Mouse (Mus musculus): Measurements from ENCODE around the gene Tssk4.

Gene Tssk4

GRCm38 (mm10) chr14:55649884-55650283 is at the start of gene Tssk4:
Tssk4 (plus strand) TSS chr14:55650184.
- DNase-seq: no peak

DNA sequence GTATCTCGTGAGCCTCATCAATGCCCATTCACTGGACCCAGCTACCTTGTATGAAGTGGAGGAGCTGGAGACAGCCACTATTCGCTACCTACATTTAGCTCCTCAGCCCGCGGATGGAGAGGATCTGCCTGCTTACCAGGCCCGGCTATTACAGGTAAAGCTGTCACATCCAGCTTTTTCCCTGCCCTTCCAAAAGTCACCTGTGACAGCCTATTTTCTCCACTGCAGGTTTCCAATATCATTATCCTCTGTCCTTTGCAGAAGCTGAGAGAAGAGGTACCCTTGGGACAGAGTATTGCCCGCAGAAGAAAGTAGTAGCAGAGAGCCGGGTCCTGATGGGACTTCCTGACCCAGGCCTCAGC is 46.7 kb upstream of the Tssk4 start, which contains the start of gene Irf9:
Gene Irf9, plus strand, starts transcription at position 301 of the 362 bp plus-strand sequence.
- no peak for DNase-seq

GRCm38 (mm10) chr14:55603633-55604576 is 46.1 kb upstream of the Tssk4 start:
- peak; percentile 94 for DNase-seq

- DNase-seq: no peak
These were observed 45.2 kb upstream of the Tssk4 start for GRCm38 (mm10) chr14:55604823-55605222.

DNA sequence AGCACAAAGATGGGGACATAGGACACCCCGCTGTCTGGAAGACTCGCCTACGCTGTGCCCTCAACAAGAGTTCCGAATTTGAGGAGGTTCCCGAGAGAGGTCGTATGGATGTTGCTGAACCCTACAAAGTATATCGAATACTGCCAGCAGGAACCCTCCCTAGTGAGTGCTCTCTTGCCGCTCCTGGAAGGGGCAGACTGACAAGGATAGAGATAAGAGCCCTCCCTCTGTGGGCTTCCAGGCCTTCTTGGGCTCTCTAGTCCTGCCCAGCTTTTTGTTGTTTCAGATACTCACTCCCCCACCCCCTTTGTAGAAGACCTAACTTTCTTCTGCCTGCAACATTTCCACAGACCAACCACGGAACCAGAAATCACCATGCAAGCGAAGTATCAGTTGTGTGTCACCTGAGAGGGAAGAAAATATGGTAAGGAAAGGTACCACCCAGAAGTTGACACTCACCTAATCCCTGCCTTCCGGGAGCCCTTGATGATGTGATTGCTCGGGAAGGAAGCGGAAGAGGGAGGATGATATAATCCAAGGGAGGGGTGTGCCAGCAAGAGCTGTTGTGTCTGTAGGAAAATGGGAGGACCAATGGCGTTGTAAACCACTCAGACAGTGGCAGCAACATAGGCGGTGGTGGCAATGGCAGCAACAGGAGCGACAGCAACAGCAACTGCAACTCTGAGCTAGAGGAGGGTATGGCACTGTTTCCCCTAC is 44.1 kb upstream of the Tssk4 start:
- no peak for DNase-seq

- no peak for DNase-seq
These were observed 41.6 kb upstream of the Tssk4 start for GRCm38 (mm10) chr14:55608339-55608738.

DNA sequence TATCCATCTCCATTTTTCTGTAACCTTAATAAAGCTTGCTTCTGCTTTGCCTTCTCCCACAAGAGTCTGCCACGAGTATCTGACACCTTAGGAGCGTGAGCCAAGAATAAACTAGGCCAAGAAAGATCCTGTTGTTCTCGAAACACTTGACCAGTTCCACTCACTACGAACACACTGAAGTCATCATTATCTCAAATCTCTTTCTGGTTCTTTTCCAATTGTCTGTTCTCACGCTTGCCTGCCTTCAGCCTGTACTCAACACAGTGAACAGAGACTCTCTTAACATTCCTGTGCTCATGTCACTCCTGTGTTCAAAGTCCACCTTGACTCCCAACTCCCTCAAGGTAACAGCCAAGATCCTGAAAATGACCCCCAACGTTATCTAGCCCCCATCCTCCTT is 36.6 kb upstream of the Tssk4 start:
- DNase-seq: no peak

GRCm38 (mm10) chr14:55614565-55615178 is 35.3 kb upstream of the Tssk4 start:
- no peak for DNase-seq

- DNase-seq: no peak
These were observed 34.1 kb upstream of the Tssk4 start for GRCm38 (mm10) chr14:55615876-55616275.

DNA sequence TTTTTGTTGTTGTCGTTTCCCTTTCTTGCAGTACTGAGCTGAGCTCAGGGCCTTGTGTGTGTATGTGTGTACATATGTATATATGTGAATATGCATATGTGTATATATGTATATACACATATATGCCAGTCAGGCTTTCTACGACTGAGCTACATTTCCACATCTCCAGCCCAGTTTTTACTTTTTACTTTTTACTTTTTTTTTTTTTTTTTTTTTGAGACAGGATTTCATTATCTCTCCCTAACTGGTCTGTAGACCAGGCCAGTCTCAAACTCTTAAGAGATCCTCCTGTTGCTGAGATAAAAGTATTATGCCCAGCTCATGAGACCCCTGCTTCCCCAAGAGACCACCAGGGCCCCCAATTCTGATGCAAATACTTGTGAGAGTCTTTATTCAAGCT is 33.1 kb upstream of the Tssk4 start:
- no peak for DNase-seq

DNA sequence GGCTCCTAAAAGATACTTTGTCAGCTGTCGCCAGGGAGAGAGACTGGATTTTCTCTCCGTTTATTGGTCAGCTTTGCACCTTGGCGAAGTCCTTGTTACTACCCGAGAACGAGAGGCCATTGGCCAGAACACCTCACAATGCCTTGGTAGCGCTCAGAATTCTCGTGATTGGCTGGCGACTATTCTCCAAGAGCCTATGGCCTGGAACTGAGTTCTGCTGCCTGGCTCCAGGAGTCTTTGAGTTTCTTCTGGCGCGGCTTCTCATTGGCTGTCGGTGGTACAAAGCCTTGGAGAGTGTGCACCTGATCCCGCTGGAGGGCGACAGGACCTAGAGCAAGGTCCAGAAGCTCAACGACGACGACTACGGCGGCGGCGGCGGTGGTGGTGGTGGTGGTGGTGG is 32.2 kb upstream of the Tssk4 start, which contains the start of gene Rec8:
Gene Rec8, plus strand, starts transcription at position 216 of the 400 bp plus-strand sequence.
- no peak for DNase-seq

GRCm38 (mm10) chr14:55618486-55619195 is 31.3 kb upstream of the Tssk4 start:
- no peak for DNase-seq

DNA sequence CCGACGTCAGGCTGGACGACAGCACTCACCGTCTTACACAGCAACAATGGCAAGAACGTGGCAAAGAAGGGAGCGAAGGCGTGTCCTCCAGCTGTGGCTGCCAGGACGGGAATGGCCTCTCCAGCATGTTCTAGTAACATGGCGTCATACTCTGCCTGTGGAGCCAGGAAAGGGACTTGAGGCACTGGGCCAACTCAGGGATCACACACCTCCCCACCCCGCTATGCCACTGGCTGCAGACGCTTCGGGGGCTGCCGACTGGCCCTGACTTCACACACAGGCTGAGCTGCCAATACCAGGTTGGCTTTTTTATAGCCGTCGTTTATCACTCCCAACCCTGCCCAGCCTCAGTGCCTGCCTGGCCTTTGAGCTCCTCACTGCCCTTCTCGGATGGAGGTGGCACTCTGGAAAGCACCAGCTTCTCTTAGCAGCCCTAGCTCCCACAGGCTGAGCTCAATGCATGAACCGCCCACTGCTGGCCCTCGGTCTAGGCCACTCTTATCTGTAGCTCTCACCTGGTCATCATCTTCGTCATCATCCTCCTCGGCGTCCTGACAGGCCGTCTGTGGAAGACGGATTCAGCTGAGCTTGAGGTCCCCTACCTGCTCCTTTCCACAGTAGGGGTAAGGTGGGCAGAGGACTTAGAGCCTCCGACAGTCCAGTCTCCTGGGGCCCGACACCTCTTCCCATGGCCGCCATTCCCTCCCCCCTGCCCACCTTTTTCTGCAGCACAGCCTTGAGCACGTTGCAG is 21.7 kb upstream of the Tssk4 start:
- DNase-seq: no peak

GRCm38 (mm10) chr14:55629312-55629711 is 20.7 kb upstream of the Tssk4 start:
- DNase-seq: peak; percentile 76 to 81

GRCm38 (mm10) chr14:55634874-55635522 is 15.0 kb upstream of the Tssk4 start:
- no peak for DNase-seq

DNA sequence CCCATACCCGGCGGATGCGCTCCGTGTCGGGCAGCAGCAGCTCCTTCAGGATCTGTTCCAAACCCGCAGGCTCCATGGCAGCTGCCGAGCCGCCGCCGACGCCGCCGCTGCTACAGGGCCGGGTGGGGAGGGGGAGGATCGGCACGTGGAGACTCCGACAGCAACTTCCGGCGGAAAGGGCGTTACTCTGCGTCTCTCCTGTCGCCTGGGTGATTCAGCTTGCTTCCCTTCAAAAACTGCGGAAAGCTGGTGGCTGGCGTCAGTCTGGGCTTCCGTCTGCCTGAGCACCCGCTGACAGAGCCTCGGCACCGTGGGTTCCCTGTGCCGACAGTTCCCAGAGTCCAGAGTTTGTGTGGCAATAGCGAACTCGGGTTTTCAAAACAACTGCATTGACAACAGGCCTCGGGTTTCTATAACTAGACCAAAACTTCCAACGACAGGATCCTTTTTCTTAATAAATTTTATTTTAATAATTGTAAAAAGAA is 14.4 kb upstream of the Tssk4 start, which contains the start of gene Ipo4:
Gene Ipo4, minus strand, starts transcription at position 435 of the 485 bp plus-strand sequence.
- peak; percentile 83 to 89 for DNase-seq

- no peak for DNase-seq
These were observed 12.2 kb upstream of the Tssk4 start, which contains the start of gene Gm49378 for GRCm38 (mm10) chr14:55637795-55638194. Gm49378 (minus strand) TSS chr14:55637895.

DNA sequence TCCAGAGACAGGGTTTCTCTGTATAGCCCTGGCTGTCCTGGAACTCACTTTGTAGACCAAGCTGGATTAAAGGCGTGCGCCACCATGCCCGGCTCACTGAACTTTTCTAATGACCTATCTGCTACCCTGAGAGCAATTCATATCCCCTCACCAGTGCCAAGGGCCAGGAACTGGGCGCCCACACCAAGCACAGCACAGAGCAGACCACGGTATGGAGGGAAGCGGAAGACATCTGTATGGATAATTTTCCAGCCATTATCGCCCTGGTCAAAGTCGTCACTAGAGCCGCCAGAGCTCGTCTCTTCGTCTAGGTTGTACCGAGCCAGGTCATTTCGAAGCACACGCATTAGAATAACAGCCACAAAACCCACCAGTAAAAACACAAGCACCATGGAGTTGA is 9.2 kb upstream of the Tssk4 start:
- no peak for DNase-seq

DNA sequence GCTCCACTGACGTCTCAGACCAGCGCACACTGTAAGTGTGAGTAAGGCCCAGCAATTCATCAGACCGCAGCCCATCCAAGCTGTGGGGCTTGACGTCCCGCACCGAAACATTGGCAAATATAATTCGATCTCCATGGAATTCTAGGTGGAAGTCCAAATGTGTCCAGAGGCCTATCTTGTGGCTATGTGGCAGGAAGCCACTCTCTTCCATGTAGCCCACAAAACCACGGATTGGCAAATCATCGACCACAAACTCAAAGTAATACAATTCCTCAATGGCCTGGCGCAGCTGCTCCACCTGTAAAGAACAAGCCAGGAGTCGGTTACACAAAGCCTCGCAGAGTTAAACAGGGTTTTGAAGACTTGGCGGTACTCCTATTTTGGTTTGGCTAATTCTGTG is 8.7 kb upstream of the Tssk4 start:
- DNase-seq: no peak

GRCm38 (mm10) chr14:55642679-55643059 is 7.3 kb upstream of the Tssk4 start:
- no peak for DNase-seq

Data from thymus, postnatal 36 days (tissue).